ENCODE assay signal across 34 mouse cellular contexts in the genomic region with DNA sequence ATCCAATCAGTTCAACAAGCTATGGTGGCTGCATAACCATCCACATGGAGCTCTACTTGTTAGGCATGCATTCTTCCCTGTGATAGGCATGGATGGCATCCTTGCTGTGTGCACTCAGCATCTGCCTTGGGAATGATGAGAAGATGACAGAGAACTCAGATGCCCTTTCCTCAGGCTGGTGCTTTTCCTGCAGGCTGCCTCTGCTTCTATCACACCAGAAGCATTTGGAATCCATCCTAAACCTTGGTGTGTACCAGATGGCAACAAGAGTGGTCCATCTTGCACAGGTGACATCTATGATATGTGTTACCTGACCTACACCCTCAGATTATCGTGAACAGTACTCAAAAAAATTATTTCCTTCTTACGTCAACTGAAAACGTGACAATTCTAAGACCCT. TPM values are rescaled to one million over a fixed set of nuclear protein-coding genes. Genes with fewer than 3 reads are reported as not detected.
DNase-seq lines count a peak whose midpoint lies in the region; ATAC-seq and TF ChIP-seq lines count a peak whose summit lies in the region.
"Had no signal": no experiment of that assay in that cellular context is flagged by ENCODE, and none has a peak within 500 bp of the region (broad histone marks: within the 10 kb centered on the region; RNA-seq: fewer than 3 reads in every experiment).

No protein-coding gene starts in this region.

- no peaks in the 10 kb centered on the region for H3K9me3 ChIP-seq in heart, embryonic 16.5 days (replicated peaks; ENCODE audit: control insufficient read depth, low read length)
- no peaks in the 10 kb centered on the region for H3K9me3 ChIP-seq in heart, embryonic 11.5 days (replicated peaks; ENCODE audit: control insufficient read depth, low read length)
- H3K9me3 ChIP-seq: embryonic facial prominence, embryonic 10.5 days; embryonic facial prominence, embryonic 15.5 days; forebrain, embryonic 12.5 days; heart, embryonic 13.5 days; hindbrain, embryonic 12.5 days; limb, embryonic 10.5 days; limb, embryonic 15.5 days; liver, embryonic 13.5 days; megakaryocyte, embryonic 14.5 days; midbrain, embryonic 12.5 days; neural tube, embryonic 13.5 days had no signal

- TF ChIP-seq CTCF in cerebellum, adult 2 months (IDR thresholded peaks at IDR 0.05; ENCODE audit: borderline replicate concordance, insufficient read depth, low read depth, low read length), result no peak

- ATAC-seq in heart, embryonic 16.5 days (replicated peaks; ENCODE audit: extremely low read depth, insufficient read depth, low FRiP score), result no peak
- no peak for ATAC-seq in heart, embryonic 11.5 days (replicated peaks; ENCODE audit: insufficient number of reproducible peaks, low FRiP score, low TSS enrichment)
- ATAC-seq: activated CD4-positive, CD25-positive, alpha-beta regulatory T cell, adult 4 months; intestine, postnatal 0 days; lung, postnatal 0 days had no signal

- TF ChIP-seq POLR2A in cerebellum, adult 2 months (IDR thresholded peaks at IDR 0.05; ENCODE audit: borderline replicate concordance, insufficient read depth, low read length), result no peak

- H3K4me2 ChIP-seq in heart, embryonic 16.5 days (ENCODE audit: low read depth, low read length), result no peak overlapping the region
- H3K4me2 ChIP-seq in heart, embryonic 11.5 days, result no peak overlapping the region
- H3K4me2 ChIP-seq: embryonic facial prominence, embryonic 15.5 days; forebrain, embryonic 12.5 days; heart, embryonic 13.5 days; hindbrain, embryonic 12.5 days; limb, embryonic 15.5 days; liver, embryonic 13.5 days; midbrain, embryonic 12.5 days; neural tube, embryonic 13.5 days had no signal

- H3K27ac ChIP-seq in heart, embryonic 16.5 days (ENCODE audit: low read length), result peak overlapping the region; percentile 6; the same call in 1 of the 2 replicates
- H3K27ac ChIP-seq in heart, embryonic 11.5 days (ENCODE audit: low read depth, low read length), result no peak overlapping the region
- H3K27ac ChIP-seq in cerebellum, adult 2 months (ENCODE audit: insufficient read depth, low read length), result peak overlapping the region; percentile 19; the same call in 1 of the 2 replicates
- H3K27ac ChIP-seq: embryonic facial prominence, embryonic 10.5 days; embryonic facial prominence, embryonic 15.5 days; forebrain, embryonic 12.5 days; hindbrain, embryonic 12.5 days; limb, embryonic 10.5 days; limb, embryonic 15.5 days; liver, embryonic 13.5 days; midbrain, embryonic 12.5 days; neural tube, embryonic 13.5 days; stomach, postnatal 0 days had no signal

- peaks cover 24% of the 10 kb centered on the region for H3K4me1 ChIP-seq in heart, embryonic 16.5 days (ENCODE audit: control insufficient read depth, insufficient read depth, low read length)
- peaks cover 20% of the 10 kb centered on the region for H3K4me1 ChIP-seq in heart, embryonic 11.5 days (ENCODE audit: control insufficient read depth, insufficient read depth, low read length)
- H3K4me1 ChIP-seq in cerebellum, adult 2 months (ENCODE audit: control insufficient read depth, insufficient read depth, low read length), result peaks cover 34% of the 10 kb centered on the region
- H3K4me1 ChIP-seq: embryonic facial prominence, embryonic 10.5 days; embryonic facial prominence, embryonic 15.5 days; forebrain, embryonic 12.5 days; hindbrain, embryonic 12.5 days; limb, embryonic 10.5 days; limb, embryonic 15.5 days; midbrain, embryonic 12.5 days; neural tube, embryonic 13.5 days had no signal

- WGBS in heart, embryonic 16.5 days, result 87% methylated on average over 3 of the region's 3 CpGs
- 96% methylated on average over 3 of the region's 3 CpGs for WGBS in heart, embryonic 11.5 days (ENCODE audit: insufficient replicate concordance)
- WGBS in cerebellum, adult 2 months, result 29% methylated on average over 3 of the region's 3 CpGs

- peaks cover 11% of the 10 kb centered on the region for H3K36me3 ChIP-seq in heart, embryonic 16.5 days (ENCODE audit: control insufficient read depth, insufficient read depth)
- no peaks in the 10 kb centered on the region for H3K36me3 ChIP-seq in heart, embryonic 11.5 days (ENCODE audit: control insufficient read depth, insufficient read depth, low read length)
- H3K36me3 ChIP-seq: embryonic facial prominence, embryonic 15.5 days; limb, embryonic 15.5 days had no signal

- peak; percentile 61 to 87 for DNase-seq in cerebellum, adult 2 months
- DNase-seq in cerebellum, postnatal 14 days, result peak; percentile 60 to 77
- no peak for DNase-seq in frontal cortex, postnatal 25 days (ENCODE audit: low spot score in 2 of 2)
- no peak for DNase-seq in B cell, adult 2 months
- DNase-seq: adrenal gland, adult 2 months; gastrocnemius, postnatal 25 days; heart, adult 11 months; heart, postnatal 36 days; kidney, postnatal 14 days; layer of hippocampus, adult 9-11 months; liver, embryonic 13.5 days; lung, adult 18-20 months; lung, postnatal 4 days; right cerebral cortex, postnatal 4 days; thymus, adult 2 months; thymus, postnatal 4 days had no signal

- no peaks in the 10 kb centered on the region for H3K27me3 ChIP-seq in heart, embryonic 16.5 days (ENCODE audit: control insufficient read depth, insufficient read depth, low read length)
- H3K27me3 ChIP-seq in heart, embryonic 11.5 days (ENCODE audit: control insufficient read depth, insufficient read depth, low read length), result no peaks in the 10 kb centered on the region
- no peaks in the 10 kb centered on the region for H3K27me3 ChIP-seq in cerebellum, adult 2 months (ENCODE audit: control insufficient read depth, insufficient read depth, low read length)
- H3K27me3 ChIP-seq: CH12.LX; embryonic facial prominence, embryonic 15.5 days; forebrain, embryonic 12.5 days; heart, embryonic 13.5 days; hindbrain, embryonic 12.5 days; limb, embryonic 15.5 days; liver, embryonic 13.5 days; megakaryocyte, embryonic 14.5 days; midbrain, embryonic 12.5 days; neural tube, embryonic 13.5 days had no signal

- no peak overlapping the region for H3K9ac ChIP-seq in heart, embryonic 16.5 days (ENCODE audit: low read length)
- H3K9ac ChIP-seq in heart, embryonic 11.5 days (ENCODE audit: low read depth, low read length), result no peak overlapping the region
- H3K9ac ChIP-seq: embryonic facial prominence, embryonic 15.5 days; forebrain, embryonic 12.5 days; heart, embryonic 13.5 days; hindbrain, embryonic 12.5 days; limb, embryonic 15.5 days; liver, embryonic 13.5 days; midbrain, embryonic 12.5 days; neural tube, embryonic 13.5 days had no signal

- H3K4me3 ChIP-seq in heart, embryonic 16.5 days (ENCODE audit: low read length), result no peak overlapping the region
- no peak overlapping the region for H3K4me3 ChIP-seq in heart, embryonic 11.5 days (ENCODE audit: low read depth, low read length)
- no peak overlapping the region for H3K4me3 ChIP-seq in cerebellum, adult 2 months (replicated peaks; ENCODE audit: insufficient read depth, low read depth, low read length)
- H3K4me3 ChIP-seq: embryonic facial prominence, embryonic 10.5 days; embryonic facial prominence, embryonic 15.5 days; forebrain, embryonic 12.5 days; heart, embryonic 13.5 days; hindbrain, embryonic 12.5 days; limb, embryonic 10.5 days; limb, embryonic 15.5 days; liver, embryonic 13.5 days; megakaryocyte, embryonic 14.5 days; midbrain, embryonic 12.5 days; myocyte; neural tube, embryonic 13.5 days had no signal

RNA-seq across cellular contexts. Expression of gene Arhgap21, which starts 58.2 kb away (rescaled TPM):
- 14.8 and 18.6 TPM in 2 replicates for polyA plus RNA-seq in heart, embryonic 16.5 days (2015; fragmentation: Nextera tagmentation; extraction: Ambion mirVana)
- 19.3 and 20.4 TPM in 2 replicates for polyA plus RNA-seq in heart, embryonic 11.5 days (2014; fragmentation: Nextera tagmentation; extraction: Ambion mirVana)
- polyA plus RNA-seq in cerebellum, adult 2 months (2012; rRNA removed), result 213 and 231 TPM in 2 replicates

Comparison
In these comparisons a context has a peak if more than half of its experiments do, and no peak if none do; other contexts are left out.
1. DNase-seq: peak in cerebellum, adult 2 months (2 of 2) and cerebellum, postnatal 14 days (2 of 2); none in frontal cortex, postnatal 25 days (0 of 2) and B cell, adult 2 months (0 of 2).